Mouse (Mus musculus): ENCODE results near the gene Krt75. TPM values are rescaled to one million over a fixed set of nuclear protein-coding genes. Genes with fewer than 3 reads are reported as not detected.

The Krt75 gene
- polyA plus RNA-seq, 1 experiment from 2014 or later, result not detected

DNA sequence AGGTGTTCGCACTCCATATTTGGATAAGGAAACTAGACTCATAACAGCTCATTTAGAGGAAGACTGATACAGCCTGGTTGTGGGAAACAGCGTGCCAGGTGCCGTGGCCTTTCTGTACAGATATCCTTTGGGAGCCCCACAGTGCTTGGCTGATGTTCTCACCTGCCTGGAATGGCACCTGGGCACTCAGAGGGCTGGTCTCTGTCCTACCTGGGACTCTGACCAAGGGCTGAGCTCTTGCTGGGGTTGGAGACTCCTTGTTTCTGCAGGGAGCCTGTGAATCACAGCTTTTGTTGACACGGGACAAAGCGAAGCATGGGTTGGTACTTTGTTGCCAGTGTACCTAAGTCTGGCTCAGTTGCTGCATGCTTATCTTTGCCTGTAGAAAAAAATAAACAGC lies 1.8 kb upstream of the Krt75 start:
- ATAC-seq, result no peak
- Histone ChIP-seq H3K4me1 (replicated peaks; ENCODE audit: control insufficient read depth, insufficient read depth, low read length) (no peaks in the 10 kb centered on the region), H3K36me3 (ENCODE audit: control insufficient read depth, insufficient read depth) (no peaks in the 10 kb centered on the region), H3K9ac (ENCODE audit: low read depth, low read length) (no peak overlapping the region), H3K4me3 (ENCODE audit: low read depth, low read length) (no peak overlapping the region), H3K4me2 (replicated peaks; ENCODE audit: low read depth) (no peak overlapping the region), H3K9me3 (ENCODE audit: control insufficient read depth) (no peaks in the 10 kb centered on the region), H3K27me3 (replicated peaks; ENCODE audit: control insufficient read depth, insufficient read depth, low read length) (no peaks in the 10 kb centered on the region; the same call in 1 of the 2 replicates), H3K27ac (ENCODE audit: low read depth, low read length) (no peak overlapping the region)
- 57% methylated on average over 5 of the region's 5 CpGs for WGBS
- no peak for TF ChIP-seq CTCF (IDR thresholded peaks at IDR 0.05; ENCODE audit: low read depth)

DNA sequence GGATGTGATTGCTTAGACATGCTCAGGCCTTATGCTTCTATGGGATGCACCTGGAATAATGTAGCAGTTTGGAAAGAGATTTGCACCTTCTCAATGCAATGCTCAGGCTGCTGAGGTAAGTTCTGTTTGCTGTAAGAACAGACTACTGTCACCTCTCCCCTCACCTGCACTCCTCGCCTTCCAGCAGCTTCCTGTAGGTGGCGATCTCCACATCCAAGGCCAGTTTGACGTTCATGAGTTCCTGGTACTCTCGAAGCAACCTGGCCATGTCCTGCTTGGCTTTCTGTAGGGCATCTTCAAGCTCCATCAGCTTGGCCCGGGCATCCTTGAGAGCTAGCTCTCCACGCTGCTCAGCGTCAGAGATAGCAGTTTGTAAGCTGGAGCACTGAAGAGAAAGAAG lies 5.9 kb downstream of the Krt75 start:
- H3K9me3 ChIP-seq (ENCODE audit: control insufficient read depth), result no peaks in the 10 kb centered on the region
- H3K4me3 ChIP-seq (ENCODE audit: low read depth, low read length), result no peak overlapping the region
- no peak overlapping the region for H3K27ac ChIP-seq (ENCODE audit: low read depth, low read length)
- no peaks in the 10 kb centered on the region; the same call in 1 of the 2 replicates for H3K27me3 ChIP-seq (replicated peaks; ENCODE audit: control insufficient read depth, insufficient read depth, low read length)
- ATAC-seq, result no peak
- TF ChIP-seq CTCF (IDR thresholded peaks at IDR 0.05; ENCODE audit: low read depth), result peak; percentile 76
- no peaks in the 10 kb centered on the region for H3K4me1 ChIP-seq (replicated peaks; ENCODE audit: control insufficient read depth, insufficient read depth, low read length)
- H3K36me3 ChIP-seq (ENCODE audit: control insufficient read depth, insufficient read depth), result no peaks in the 10 kb centered on the region
- WGBS, result 42% methylated on average over 7 of the region's 7 CpGs
- no peak overlapping the region for H3K9ac ChIP-seq (ENCODE audit: low read depth, low read length)
- no peak overlapping the region for H3K4me2 ChIP-seq (replicated peaks; ENCODE audit: low read depth)

DNA sequence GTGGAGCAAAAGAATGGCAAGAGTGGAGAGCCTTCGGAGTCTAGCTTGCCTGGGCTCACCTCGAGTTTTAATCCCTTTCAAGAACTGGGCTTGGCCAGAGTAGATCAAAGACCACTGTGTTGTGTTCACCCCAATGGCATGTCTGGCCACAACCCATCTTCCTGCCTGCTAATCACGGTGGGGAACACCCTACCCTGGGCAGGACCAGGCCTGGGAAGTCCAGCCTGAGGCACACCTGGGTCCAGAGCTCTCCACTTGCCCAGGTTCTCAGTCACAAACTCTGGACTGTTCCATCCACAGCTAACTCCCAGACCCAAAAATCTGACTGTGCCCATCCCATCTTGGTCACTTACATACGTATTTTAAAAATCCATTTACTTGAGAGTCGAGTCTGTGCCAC lies 10.9 kb downstream of the Krt75 start, which contains the start of gene Krt90:
Gene Krt90, minus strand, starts transcription at position 101 of the 400 bp plus-strand sequence.
- H3K4me3 ChIP-seq (ENCODE audit: low read depth, low read length), result no peak within 1 kb of the TSS
- WGBS, result 67% methylated on average over 5 of the region's 5 CpGs
- H3K9ac ChIP-seq (ENCODE audit: low read depth, low read length), result no peak within 1 kb of the TSS
- H3K4me1 ChIP-seq (replicated peaks; ENCODE audit: control insufficient read depth, insufficient read depth, low read length), result no peaks in the 10 kb centered on the region
- H3K27ac ChIP-seq (ENCODE audit: low read depth, low read length), result no peak within 1 kb of the TSS
- 0 out of 2 replicates have a peak, but pooled peaks cover 4% of the 10 kb centered on the region for H3K27me3 ChIP-seq (replicated peaks; ENCODE audit: control insufficient read depth, insufficient read depth, low read length)
- ATAC-seq, result no peak
- H3K9me3 ChIP-seq (ENCODE audit: control insufficient read depth), result no peaks in the 10 kb centered on the region
- H3K36me3 ChIP-seq (ENCODE audit: control insufficient read depth, insufficient read depth), result no peaks in the 10 kb centered on the region
- no peak within 1 kb of the TSS for H3K4me2 ChIP-seq (replicated peaks; ENCODE audit: low read depth)
- TF ChIP-seq CTCF (IDR thresholded peaks at IDR 0.05; ENCODE audit: low read depth), result no peak

DNA sequence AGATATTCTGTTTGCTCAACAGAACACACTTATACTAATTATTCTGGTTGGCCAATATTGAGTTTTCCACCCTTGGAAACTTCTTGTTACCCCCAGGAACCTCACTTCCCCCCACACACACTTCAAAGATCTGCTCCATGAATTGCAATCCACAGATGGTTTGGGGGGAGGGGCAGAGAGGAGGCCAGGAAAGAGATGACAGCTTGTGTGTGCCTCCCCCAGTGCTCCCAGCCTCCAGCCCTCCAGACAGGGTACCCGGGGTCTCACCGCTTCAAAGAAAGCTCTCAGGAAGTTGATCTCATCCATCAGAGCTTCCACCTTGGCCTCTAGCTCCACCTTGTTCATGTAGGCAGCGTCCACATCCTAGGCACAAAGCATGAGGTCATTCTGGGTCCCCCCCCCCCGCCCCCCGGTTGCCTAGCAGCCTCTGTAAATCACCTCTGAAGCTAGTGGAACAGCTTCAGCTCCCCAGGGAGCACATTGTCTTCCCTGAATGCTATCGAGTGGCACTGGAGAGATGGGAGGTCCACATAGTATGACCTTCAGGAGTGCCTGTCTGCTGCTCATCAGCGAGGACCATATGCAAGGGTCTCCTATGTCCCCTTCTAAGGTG lies 15.6 kb downstream of the Krt75 start:
- Histone ChIP-seq H3K27ac (ENCODE audit: low read depth, low read length) (no peak overlapping the region), H3K4me2 (replicated peaks; ENCODE audit: low read depth) (no peak overlapping the region), H3K27me3 (replicated peaks; ENCODE audit: control insufficient read depth, insufficient read depth, low read length) (0 out of 2 replicates have a peak, but pooled peaks cover 4% of the 10 kb centered on the region), H3K9ac (ENCODE audit: low read depth, low read length) (no peak overlapping the region), H3K36me3 (ENCODE audit: control insufficient read depth, insufficient read depth) (no peaks in the 10 kb centered on the region), H3K4me3 (ENCODE audit: low read depth, low read length) (no peak overlapping the region), H3K9me3 (ENCODE audit: control insufficient read depth) (no peaks in the 10 kb centered on the region), H3K4me1 (replicated peaks; ENCODE audit: control insufficient read depth, insufficient read depth, low read length) (no peaks in the 10 kb centered on the region)
- ATAC-seq, result no peak
- 7% methylated on average over 7 of the region's 7 CpGs for WGBS
- no peak for TF ChIP-seq CTCF (IDR thresholded peaks at IDR 0.05; ENCODE audit: low read depth)

DNA sequence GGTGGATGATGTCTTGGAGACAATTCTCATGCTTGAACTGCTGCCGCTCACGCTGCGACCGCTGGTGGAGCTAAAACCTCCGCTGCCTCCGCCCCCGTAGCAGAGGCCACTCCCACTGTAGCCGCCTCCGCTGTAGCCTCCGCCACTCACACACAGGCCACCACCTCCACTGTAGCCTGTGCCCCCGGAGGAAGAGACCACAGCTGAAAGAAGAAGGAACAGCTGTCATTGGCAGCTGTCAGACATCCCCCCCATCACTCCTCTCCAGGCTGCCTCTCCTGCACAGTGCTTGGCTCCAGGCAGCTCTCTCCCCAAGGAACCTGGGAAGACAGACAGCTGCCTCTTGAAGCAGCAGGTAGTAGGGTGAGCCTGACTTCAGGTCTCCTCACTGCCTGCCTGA lies 20.5 kb downstream of the Krt75 start:
- ATAC-seq, result no peak
- 1% methylated on average over 9 of the region's 11 CpGs for WGBS
- Histone ChIP-seq H3K27me3 (replicated peaks; ENCODE audit: control insufficient read depth, insufficient read depth, low read length) (no peaks in the 10 kb centered on the region; the same call in 1 of the 2 replicates), H3K9ac (ENCODE audit: low read depth, low read length) (no peak overlapping the region), H3K4me3 (ENCODE audit: low read depth, low read length) (no peak overlapping the region), H3K27ac (ENCODE audit: low read depth, low read length) (no peak overlapping the region), H3K4me1 (replicated peaks; ENCODE audit: control insufficient read depth, insufficient read depth, low read length) (no peaks in the 10 kb centered on the region), H3K36me3 (ENCODE audit: control insufficient read depth, insufficient read depth) (no peaks in the 10 kb centered on the region), H3K9me3 (ENCODE audit: control insufficient read depth) (no peaks in the 10 kb centered on the region), H3K4me2 (replicated peaks; ENCODE audit: low read depth) (no peak overlapping the region)
- TF ChIP-seq CTCF (IDR thresholded peaks at IDR 0.05; ENCODE audit: low read depth), result peak; percentile 19

DNA sequence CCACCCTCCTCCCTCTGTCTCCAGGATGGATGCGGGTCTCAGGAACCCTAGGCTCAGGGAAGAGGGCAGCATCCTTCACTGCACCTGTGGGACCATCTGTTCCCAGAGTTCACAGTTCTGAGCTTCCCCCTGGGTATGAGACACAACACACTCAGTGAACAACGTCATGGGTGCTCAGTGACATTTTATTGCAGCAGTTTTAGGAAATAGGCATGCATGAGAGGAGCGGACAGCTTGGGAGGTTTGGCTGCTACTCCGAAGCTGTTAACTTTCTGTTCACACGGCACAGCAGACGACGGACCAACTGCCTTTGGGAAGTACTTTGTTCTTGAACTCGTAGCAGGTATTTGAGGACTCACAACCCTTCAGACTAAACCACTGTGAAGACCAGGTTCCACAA lies 21.5 kb downstream of the Krt75 start:
- H3K36me3 ChIP-seq (ENCODE audit: control insufficient read depth, insufficient read depth), result no peaks in the 10 kb centered on the region
- no peak overlapping the region for H3K4me3 ChIP-seq (ENCODE audit: low read depth, low read length)
- TF ChIP-seq CTCF (IDR thresholded peaks at IDR 0.05; ENCODE audit: low read depth), result no peak
- H3K4me1 ChIP-seq (replicated peaks; ENCODE audit: control insufficient read depth, insufficient read depth, low read length), result no peaks in the 10 kb centered on the region
- 72% methylated on average over 8 of the region's 8 CpGs for WGBS
- H3K27ac ChIP-seq (ENCODE audit: low read depth, low read length), result no peak overlapping the region
- no peaks in the 10 kb centered on the region for H3K9me3 ChIP-seq (ENCODE audit: control insufficient read depth)
- H3K4me2 ChIP-seq (replicated peaks; ENCODE audit: low read depth), result no peak overlapping the region
- no peaks in the 10 kb centered on the region; the same call in 1 of the 2 replicates for H3K27me3 ChIP-seq (replicated peaks; ENCODE audit: control insufficient read depth, insufficient read depth, low read length)
- no peak for ATAC-seq
- no peak overlapping the region for H3K9ac ChIP-seq (ENCODE audit: low read depth, low read length)

All from intestine, postnatal 0 days (tissue).